Mouse (Mus musculus): ENCODE data around the gene Apom. TPM values are rescaled to one million over a fixed set of nuclear protein-coding genes. Genes with fewer than 3 reads are reported as not detected.

Apom gene
- total RNA-seq, 1 experiment = 10.0 TPM

DNA sequence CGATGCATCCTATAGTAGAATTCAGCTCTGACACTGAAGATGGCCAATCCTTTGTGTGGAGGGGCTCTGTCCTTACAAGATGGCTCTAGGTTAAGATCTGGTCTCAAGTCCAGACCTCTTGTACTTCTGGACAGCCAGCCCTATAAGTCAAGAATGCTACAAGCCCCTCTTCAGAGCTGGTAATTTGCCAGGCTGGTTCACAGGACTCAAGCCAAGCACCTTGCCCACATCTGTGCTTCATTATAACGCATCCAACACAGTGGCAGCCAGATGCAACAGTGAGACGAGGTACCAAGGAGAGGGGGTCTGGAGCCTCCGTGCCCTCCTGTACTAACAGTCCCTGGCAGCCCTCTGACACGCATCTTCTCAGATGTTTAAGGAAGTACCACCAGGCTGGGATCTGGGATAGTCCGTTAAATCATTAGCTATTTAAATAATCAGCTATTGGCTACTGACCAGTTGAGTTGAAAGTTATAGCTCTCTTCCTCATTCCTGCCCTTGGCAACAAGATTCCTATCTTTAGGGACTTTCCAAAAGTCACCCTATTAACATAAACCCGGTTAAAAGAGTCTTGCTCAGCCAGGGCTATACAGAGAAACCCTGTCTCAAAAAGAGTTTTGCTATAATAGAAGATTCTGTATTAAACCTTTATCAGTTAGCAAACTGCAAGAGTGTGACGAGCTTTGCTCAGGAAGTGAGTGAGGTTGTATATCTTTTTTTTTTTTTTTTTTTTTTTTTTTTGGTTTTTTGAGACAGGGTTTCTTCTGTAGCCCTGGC lies 42.5 kb upstream of the Apom start:
- Histone ChIP-seq H3K4me1 (ENCODE audit: control insufficient read depth in 2 of 2, insufficient read depth in 2 of 2, low read length in 2 of 2, poor library complexity in 1 of 2) (no peaks in the 10 kb centered on the region), H3K9ac (ENCODE audit: insufficient read depth, low read depth, low read length, poor library complexity, severe bottlenecking) (no peak overlapping the region), H3K9me3 (ENCODE audit: control insufficient read depth, insufficient read depth, low read depth, low read length) (no peaks in the 10 kb centered on the region), H3K4me3 (ENCODE audit: insufficient read depth in 1 of 2, low read depth in 1 of 2, low read length in 2 of 2, poor library complexity in 1 of 2, severe bottlenecking in 1 of 2) (no peak overlapping the region), H3K27ac (ENCODE audit: insufficient read depth, low read depth, low read length, poor library complexity, severe bottlenecking) (no peak overlapping the region), H3K36me3 (ENCODE audit: control insufficient read depth, insufficient read depth, low read length, poor library complexity, severe bottlenecking) (no peaks in the 10 kb centered on the region)
- in situ Hi-C loops (cut with MboI; ENCODE audit: low sequenced_read_pairs in 2 of 2, unreplicated experiment in 2 of 2) = no loop called here
- no peak for DNase-seq (ENCODE audit: low read depth, low spot score)
- no peak for TF ChIP-seq MAFK (IDR thresholded peaks at IDR 0.05; ENCODE audit: insufficient read depth, low read depth, low read length)
- no peak for TF ChIP-seq HCFC1 (IDR thresholded peaks at IDR 0.05; ENCODE audit: borderline replicate concordance, insufficient read depth, low read length)
- TF ChIP-seq ZC3H11A (IDR thresholded peaks at IDR 0.05; ENCODE audit: borderline replicate concordance, low read depth, low read length) = no peak
- TF ChIP-seq ZNF384 (IDR thresholded peaks at IDR 0.05; ENCODE audit: low read depth, low read length) = no peak

DNA sequence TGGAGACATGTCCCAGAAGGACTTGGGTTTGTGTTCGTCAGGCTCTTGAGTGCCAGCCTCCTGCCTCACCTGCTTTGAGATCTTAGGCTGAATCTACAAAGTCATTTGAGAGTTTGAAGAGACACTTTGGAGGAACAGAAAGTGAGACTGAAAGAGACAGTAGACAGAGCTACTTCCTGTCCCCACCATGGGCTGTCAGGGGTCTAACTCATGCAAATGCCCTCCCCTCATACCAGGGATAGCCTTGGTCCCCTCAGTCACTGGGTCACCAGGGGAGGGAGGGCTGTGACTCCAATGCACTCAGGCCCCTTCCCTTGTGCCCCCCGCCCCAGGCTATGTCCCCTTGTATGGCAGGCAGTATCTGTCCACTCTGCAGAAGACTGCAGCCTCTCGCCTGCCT lies 41.5 kb upstream of the Apom start:
- Histone ChIP-seq H3K9me3 (ENCODE audit: control insufficient read depth, insufficient read depth, low read depth, low read length) (no peaks in the 10 kb centered on the region), H3K9ac (ENCODE audit: insufficient read depth, low read depth, low read length, poor library complexity, severe bottlenecking) (no peak overlapping the region), H3K36me3 (ENCODE audit: control insufficient read depth, insufficient read depth, low read length, poor library complexity, severe bottlenecking) (no peaks in the 10 kb centered on the region), H3K27ac (ENCODE audit: insufficient read depth, low read depth, low read length, poor library complexity, severe bottlenecking) (no peak overlapping the region), H3K4me1 (ENCODE audit: control insufficient read depth in 2 of 2, insufficient read depth in 2 of 2, low read length in 2 of 2, poor library complexity in 1 of 2) (no peaks in the 10 kb centered on the region), H3K4me3 (ENCODE audit: insufficient read depth in 1 of 2, low read depth in 1 of 2, low read length in 2 of 2, poor library complexity in 1 of 2, severe bottlenecking in 1 of 2) (no peak overlapping the region)
- TF ChIP-seq ZNF384 (IDR thresholded peaks at IDR 0.05; ENCODE audit: low read depth, low read length) (no peak), MAFK (IDR thresholded peaks at IDR 0.05; ENCODE audit: insufficient read depth, low read depth, low read length) (no peak), CHD2 (IDR thresholded peaks at IDR 0.05; ENCODE audit: low read depth, low read length) (no peak), ZC3H11A (IDR thresholded peaks at IDR 0.05; ENCODE audit: borderline replicate concordance, low read depth, low read length) (no peak), HCFC1 (IDR thresholded peaks at IDR 0.05; ENCODE audit: borderline replicate concordance, insufficient read depth, low read length) (no peak)
- DNase-seq (ENCODE audit: low read depth, low spot score) = no peak
- in situ Hi-C loops (cut with MboI; ENCODE audit: low sequenced_read_pairs in 2 of 2, unreplicated experiment in 2 of 2) = no loop called here

DNA sequence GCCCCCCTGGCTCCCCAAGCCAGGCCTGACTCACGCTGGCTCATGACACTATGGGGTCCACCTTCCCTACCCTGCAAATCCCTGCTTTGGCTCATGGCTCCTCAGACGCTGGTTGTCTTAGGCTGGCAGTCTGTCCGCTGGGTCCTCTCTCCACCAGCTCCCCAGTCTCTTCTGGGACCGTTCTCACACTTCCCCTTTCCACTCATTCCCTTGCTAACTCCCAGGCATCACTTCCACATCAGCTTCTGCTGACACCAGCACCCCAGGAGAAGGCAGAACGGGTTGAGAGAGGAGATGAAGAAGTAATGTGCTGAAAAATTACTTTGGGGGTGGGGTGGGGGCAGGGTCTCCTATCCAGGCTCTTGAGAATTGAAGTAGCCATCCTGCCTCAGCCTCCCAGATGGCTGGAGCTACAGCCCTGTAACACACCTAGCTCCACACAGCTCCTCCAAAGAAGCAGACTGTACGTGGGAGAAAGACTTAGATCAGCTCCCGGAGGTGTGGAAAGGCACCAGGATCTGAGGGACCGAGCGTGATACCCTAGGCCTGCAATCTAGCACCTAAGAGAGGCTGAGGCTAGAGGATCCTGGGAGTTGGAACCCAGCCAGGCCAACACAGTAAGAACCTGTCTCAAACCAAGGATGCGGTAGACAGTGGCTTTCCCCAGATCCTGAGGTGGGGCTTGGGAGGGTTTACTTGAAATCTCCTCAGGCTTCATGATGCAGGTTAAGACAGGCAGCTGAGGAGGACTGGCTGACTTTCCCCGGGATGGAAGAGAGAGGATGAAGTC lies 40.8 kb upstream of the Apom start:
- TF ChIP-seq HCFC1 (IDR thresholded peaks at IDR 0.05; ENCODE audit: borderline replicate concordance, insufficient read depth, low read length) (no peak), MAFK (IDR thresholded peaks at IDR 0.05; ENCODE audit: insufficient read depth, low read depth, low read length) (no peak), CHD2 (IDR thresholded peaks at IDR 0.05; ENCODE audit: low read depth, low read length) (no peak), ZC3H11A (IDR thresholded peaks at IDR 0.05; ENCODE audit: borderline replicate concordance, low read depth, low read length) (no peak), ZNF384 (IDR thresholded peaks at IDR 0.05; ENCODE audit: low read depth, low read length) (no peak)
- Histone ChIP-seq H3K9me3 (ENCODE audit: control insufficient read depth, insufficient read depth, low read depth, low read length) (no peaks in the 10 kb centered on the region), H3K9ac (ENCODE audit: insufficient read depth, low read depth, low read length, poor library complexity, severe bottlenecking) (no peak overlapping the region), H3K27ac (ENCODE audit: insufficient read depth, low read depth, low read length, poor library complexity, severe bottlenecking) (no peak overlapping the region), H3K36me3 (ENCODE audit: control insufficient read depth, insufficient read depth, low read length, poor library complexity, severe bottlenecking) (no peaks in the 10 kb centered on the region), H3K4me1 (ENCODE audit: control insufficient read depth in 2 of 2, insufficient read depth in 2 of 2, low read length in 2 of 2, poor library complexity in 1 of 2) (no peaks in the 10 kb centered on the region), H3K4me3 (ENCODE audit: insufficient read depth in 1 of 2, low read depth in 1 of 2, low read length in 2 of 2, poor library complexity in 1 of 2, severe bottlenecking in 1 of 2) (no peak overlapping the region)
- DNase-seq (ENCODE audit: low read depth, low spot score) = no peak
- in situ Hi-C loops (cut with MboI; ENCODE audit: low sequenced_read_pairs in 2 of 2, unreplicated experiment in 2 of 2) = no loop called here

- Histone ChIP-seq H3K9ac (ENCODE audit: insufficient read depth, low read depth, low read length, poor library complexity, severe bottlenecking) (no peak overlapping the region), H3K4me1 (ENCODE audit: control insufficient read depth in 2 of 2, insufficient read depth in 2 of 2, low read length in 2 of 2, poor library complexity in 1 of 2) (peaks cover 0 to 3% of the 10 kb centered on the region in 2 experiments; a peak in 1 of 4 replicates), H3K9me3 (ENCODE audit: control insufficient read depth, insufficient read depth, low read depth, low read length) (no peaks in the 10 kb centered on the region), H3K4me3 (ENCODE audit: insufficient read depth in 1 of 2, low read depth in 1 of 2, low read length in 2 of 2, poor library complexity in 1 of 2, severe bottlenecking in 1 of 2) (no peak overlapping the region), H3K27ac (ENCODE audit: insufficient read depth, low read depth, low read length, poor library complexity, severe bottlenecking) (no peak overlapping the region), H3K36me3 (ENCODE audit: control insufficient read depth, insufficient read depth, low read length, poor library complexity, severe bottlenecking) (no peaks in the 10 kb centered on the region)
- DNase-seq (ENCODE audit: low read depth, low spot score) = no peak
- TF ChIP-seq ZNF384 (IDR thresholded peaks at IDR 0.05; ENCODE audit: low read depth, low read length) = peak; percentile 99
- no peak for TF ChIP-seq ZC3H11A (IDR thresholded peaks at IDR 0.05; ENCODE audit: borderline replicate concordance, low read depth, low read length)
- TF ChIP-seq HCFC1 (IDR thresholded peaks at IDR 0.05; ENCODE audit: borderline replicate concordance, insufficient read depth, low read length) = no peak
- no peak for TF ChIP-seq CHD2 (IDR thresholded peaks at IDR 0.05; ENCODE audit: low read depth, low read length)
- in situ Hi-C loops (cut with MboI; ENCODE audit: low sequenced_read_pairs in 2 of 2, unreplicated experiment in 2 of 2) = loop anchor here (5.0 kb wide), 1 partner anchor 64 kb away; the partner anchor contains the start of gene Atp6v1g2 (in 2 of the 2)
Observed at GRCm38 (mm10) chr17:35168541-35169207, 36.8 kb upstream of the Apom start.

Measured in ES-E14 (cell line).